Mouse (Mus musculus) midbrain, embryonic 15.5 days (tissue): ENCODE results near the gene Gm10153. TPM values are rescaled to one million over a fixed set of nuclear protein-coding genes. Genes with fewer than 3 reads are reported as not detected.
"Not testable (repeated sequence)": the region's sequence is repeated elsewhere in the genome, so short reads cannot be mapped to it uniquely, and the experiment has no call there.

Experiments used
- ATAC-seq: fragments of 200-750 bp; cut with Nextera tagmentation; replicated peaks from 2 replicates; pipeline ENCODE4 v1.8.0; 2017; ENCODE audit warnings: moderate TSS enrichment
- H3K27ac ChIP-seq: fragments of 300-500 bp; sonication (generic); 2 replicates; pipeline ENCODE4 v1.5.1; 2015; ENCODE audit warnings: mild to moderate bottlenecking, inconsistent platforms
- H3K27me3 ChIP-seq: fragments of 300-500 bp; sonication (generic); replicated peaks from 2 replicates; pipeline ENCODE4 v1.6.1; 2015; ENCODE audit warnings: inconsistent platforms
- H3K36me3 ChIP-seq: fragments of 300-500 bp; sonication (generic); replicated peaks from 2 replicates; pipeline ENCODE4 v1.6.1; 2015; ENCODE audit warnings: inconsistent platforms
- H3K4me1 ChIP-seq: fragments of 300-500 bp; sonication (generic); 2 replicates; pipeline ENCODE4 v1.6.1; 2015; ENCODE audit warnings: inconsistent platforms
- H3K4me2 ChIP-seq: fragments of 300-500 bp; sonication (generic); 2 replicates; pipeline ENCODE4 v1.6.1; 2015; ENCODE audit warnings: inconsistent platforms, mild to moderate bottlenecking, moderate library complexity
- H3K4me3 ChIP-seq: fragments of 300-500 bp; sonication (generic); 2 replicates; pipeline ENCODE4 v1.5.1; 2015; ENCODE audit warnings: mild to moderate bottlenecking, inconsistent platforms
- H3K9ac ChIP-seq: fragments of 300-500 bp; sonication (generic); 2 replicates; pipeline ENCODE4 v1.6.1; 2015; ENCODE audit warnings: mild to moderate bottlenecking, inconsistent platforms
- H3K9me3 ChIP-seq: fragments of 300-500 bp; sonication (generic); 2 replicates; pipeline ENCODE4 v1.6.1; 2016; ENCODE audit warnings: inconsistent platforms
- WGBS: fragments of 180-500 bp; shearing (Covaris S2); methylation state at CpG from one replicate; pipeline ENCODE4 v1.1.7; 2015; ENCODE audit warnings: mixed read lengths; 5-methylcytosine and 5-hydroxymethylcytosine counted together
- polyA plus RNA-seq: library from polyadenylated mRNA; unstranded; fragments of >200 nt; fragmentation: Nextera tagmentation; extraction: Ambion mirVana; gene quantifications from 2 replicates; pipeline ENCODE4 v1.2.1, GENCODE M21; 2015

The Gm10153 gene
- polyA plus RNA-seq = not detected in 2 replicates

DNA sequence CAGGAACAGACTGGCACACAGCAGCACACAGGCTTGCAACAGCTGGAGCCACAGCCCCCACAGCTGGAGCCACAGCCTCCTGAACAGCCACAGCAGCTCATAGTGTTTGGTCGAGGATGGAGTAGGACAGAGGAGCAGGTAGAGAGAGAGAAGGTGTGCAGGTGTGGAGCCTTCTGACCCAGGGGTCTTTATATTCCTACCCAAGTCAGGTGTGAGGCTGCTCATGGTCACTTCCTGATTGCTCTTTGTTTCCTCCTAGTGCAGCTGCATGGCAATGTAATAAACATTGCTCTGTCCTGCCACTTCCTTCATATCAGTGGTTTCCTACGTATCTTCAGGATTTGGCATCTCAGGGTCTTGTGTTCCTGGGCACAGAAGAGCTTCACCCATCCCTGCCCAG lies at the start of gene Gm10153:
Gene Gm10153 (minus strand): TSS at position 101 of the 400 bp plus-strand sequence.
- Histone ChIP-seq H3K36me3 (no peaks in the 10 kb centered on the region), H3K4me3 (no peak within 1 kb of the TSS), H3K27ac (no peak within 1 kb of the TSS), H3K27me3 (no peaks in the 10 kb centered on the region), H3K9ac (no peak within 1 kb of the TSS), H3K9me3 (no peaks in the 10 kb centered on the region), H3K4me1 (no peaks in the 10 kb centered on the region), H3K4me2 (no peak within 1 kb of the TSS)
- no peak for ATAC-seq
- WGBS = 44% methylated on average over 2 of the region's 2 CpGs

DNA sequence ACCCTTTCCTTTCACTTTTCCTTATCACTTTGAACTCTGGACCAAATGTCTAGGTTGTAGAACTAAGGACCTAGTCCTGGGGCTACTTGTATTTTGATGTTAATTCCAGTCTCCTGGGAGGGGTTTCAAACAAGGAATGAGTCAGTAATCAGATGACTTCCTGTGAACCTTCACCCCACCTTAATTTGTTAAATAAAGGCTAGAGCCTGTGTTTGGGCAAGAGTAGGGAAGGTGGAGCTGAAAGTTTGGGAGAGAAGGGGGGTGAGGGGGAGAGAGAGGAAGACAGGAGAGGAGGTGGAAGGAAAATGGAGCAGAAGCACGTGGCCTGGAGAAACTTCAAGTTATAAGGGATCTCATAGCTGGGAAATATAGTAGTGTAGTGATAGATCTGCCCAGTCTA lies 41.4 kb upstream of the Gm10153 start:
- Histone ChIP-seq H3K36me3 (no peaks in the 10 kb centered on the region), H3K4me3 (no peak overlapping the region), H3K4me2 (no peak overlapping the region), H3K4me1 (no peaks in the 10 kb centered on the region), H3K27me3 (no peaks in the 10 kb centered on the region), H3K9ac (no peak overlapping the region), H3K27ac (no peak overlapping the region), H3K9me3 (no peaks in the 10 kb centered on the region)
- WGBS = 40% methylated on average over 1 of the region's 1 CpGs
- no peak for ATAC-seq

DNA sequence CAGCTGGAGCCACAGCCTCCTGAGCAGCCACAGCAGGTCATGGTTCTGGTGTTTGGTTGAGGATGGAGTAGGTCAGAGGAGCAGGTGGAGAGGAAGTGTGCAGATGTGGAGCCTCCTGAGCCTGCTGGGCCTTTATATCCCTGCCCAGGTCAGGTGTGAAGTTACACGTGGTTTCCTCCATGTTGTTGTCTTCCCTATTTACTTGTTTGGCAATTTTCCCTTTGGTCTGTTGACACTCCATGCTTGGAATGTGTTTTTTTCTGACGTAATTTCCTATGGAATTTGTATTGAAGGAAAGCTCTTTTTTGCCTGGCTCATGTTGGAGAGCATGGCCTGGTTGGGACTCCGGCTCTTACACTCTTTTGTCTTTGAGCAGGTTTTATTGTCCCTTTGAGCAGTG lies 39.7 kb upstream of the Gm10153 start, which contains the start of gene Krtap5-5:
Gene Krtap5-5 (minus strand): TSS at position 101 of the 400 bp plus-strand sequence.
- not testable (repeated sequence) for H3K4me2 ChIP-seq, H3K27me3 ChIP-seq, H3K27ac ChIP-seq, ATAC-seq, H3K9ac ChIP-seq, H3K4me3 ChIP-seq, H3K4me1 ChIP-seq, H3K36me3 ChIP-seq, H3K9me3 ChIP-seq
- 52% methylated on average over 3 of the region's 3 CpGs for WGBS

DNA sequence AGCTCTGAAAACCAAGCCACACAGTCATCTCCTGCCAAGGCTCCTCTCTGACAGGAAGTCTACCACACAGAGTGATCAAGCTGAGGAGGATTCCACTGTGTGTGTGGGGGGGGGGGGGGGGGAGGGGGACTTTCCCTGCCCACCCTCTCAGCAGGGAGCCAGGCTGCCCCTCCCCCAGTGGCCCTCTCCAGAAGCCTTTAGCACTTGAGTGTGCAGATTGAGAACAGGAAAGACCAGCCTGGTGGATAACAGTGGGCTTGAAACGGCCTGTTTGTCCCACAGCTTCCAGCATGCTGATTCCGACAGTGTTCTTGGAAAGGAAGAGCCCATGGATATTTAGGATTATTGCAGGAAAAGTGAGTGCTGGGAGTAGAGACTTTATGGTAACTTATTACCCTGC lies 34.3 kb upstream of the Gm10153 start:
- no peaks in the 10 kb centered on the region for H3K36me3 ChIP-seq
- no peaks in the 10 kb centered on the region for H3K27me3 ChIP-seq
- no peaks in the 10 kb centered on the region for H3K9me3 ChIP-seq
- H3K4me1 ChIP-seq = no peaks in the 10 kb centered on the region
- no peak overlapping the region for H3K9ac ChIP-seq
- H3K4me3 ChIP-seq = no peak overlapping the region
- H3K4me2 ChIP-seq = no peak overlapping the region
- H3K27ac ChIP-seq = no peak overlapping the region
- WGBS = 57% methylated on average over 2 of the region's 2 CpGs
- ATAC-seq = no peak

DNA sequence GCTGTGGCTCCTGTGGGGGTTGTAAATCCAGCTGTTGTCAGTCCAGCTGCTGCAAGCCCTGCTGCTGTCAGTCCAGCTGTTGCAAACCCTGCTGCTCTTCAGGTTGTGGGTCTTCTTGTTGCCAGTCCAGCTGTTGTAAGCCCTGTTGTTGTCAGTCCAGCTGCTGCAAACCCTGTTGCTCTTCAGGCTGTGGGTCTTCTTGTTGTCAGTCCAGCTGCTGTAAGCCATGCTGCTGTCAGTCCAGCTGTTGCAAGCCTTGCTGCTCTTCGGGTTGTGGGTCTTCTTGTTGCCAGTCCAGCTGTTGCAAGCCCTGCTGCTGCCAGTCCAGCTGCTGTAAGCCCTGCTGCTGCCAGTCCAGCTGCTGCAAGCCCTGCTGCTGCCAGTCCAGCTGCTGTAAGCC lies 21.9 kb upstream of the Gm10153 start:
- H3K36me3 ChIP-seq, H3K4me2 ChIP-seq, H3K9me3 ChIP-seq, H3K4me3 ChIP-seq, H3K27me3 ChIP-seq, H3K27ac ChIP-seq, H3K9ac ChIP-seq, ATAC-seq, H3K4me1 ChIP-seq: not testable (repeated sequence)
- 61% methylated on average over 1 of the region's 1 CpGs for WGBS

DNA sequence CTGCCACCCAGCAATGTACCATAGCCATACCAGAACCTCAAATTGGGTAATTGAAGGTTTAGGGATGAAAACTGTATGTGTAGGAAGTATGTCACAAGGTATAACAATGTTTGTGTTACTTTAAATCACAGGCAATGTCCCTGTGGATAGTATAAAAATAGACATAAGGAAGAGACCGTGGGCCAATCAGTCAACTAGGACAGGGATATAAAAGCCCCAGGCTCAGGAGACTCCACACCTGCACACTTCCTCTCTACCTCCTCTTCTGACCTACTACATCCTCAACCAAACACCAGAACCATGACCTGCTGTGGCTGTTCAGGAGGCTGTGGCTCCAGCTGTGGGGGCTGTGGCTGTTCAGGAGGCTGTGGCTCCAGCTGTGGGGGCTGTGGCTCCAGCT lies 21.4 kb upstream of the Gm10153 start, which contains the start of gene Gm7579:
Gene Gm7579 (plus strand): TSS at position 301 of the 400 bp plus-strand sequence.
- ATAC-seq = no peak
- Histone ChIP-seq H3K9ac (no peak within 1 kb of the TSS), H3K4me2 (no peak within 1 kb of the TSS), H3K36me3 (no peaks in the 10 kb centered on the region), H3K27ac (no peak within 1 kb of the TSS), H3K9me3 (no peaks in the 10 kb centered on the region), H3K4me1 (no peaks in the 10 kb centered on the region), H3K4me3 (no peak within 1 kb of the TSS), H3K27me3 (no peaks in the 10 kb centered on the region)
- WGBS = 84% methylated on average over 1 of the region's 1 CpGs

DNA sequence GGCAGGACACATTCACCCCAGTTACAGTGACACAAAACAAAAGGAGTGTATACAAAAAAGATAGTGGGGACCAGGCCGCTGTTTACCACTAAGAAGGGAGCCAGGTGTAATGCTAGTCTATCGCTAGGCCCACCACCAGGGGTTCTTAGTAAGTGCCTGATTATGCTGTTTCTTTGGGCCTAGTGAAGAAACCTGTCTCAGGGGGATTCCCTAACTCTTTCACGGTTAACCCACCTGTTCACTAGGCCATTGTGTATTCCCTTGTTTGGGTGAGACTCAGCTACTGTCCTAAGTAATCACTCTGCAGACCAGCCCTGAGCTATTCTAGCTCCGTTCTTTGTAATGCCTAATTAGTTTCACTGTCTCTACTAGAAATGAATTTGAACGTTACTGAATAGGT lies 16.7 kb upstream of the Gm10153 start:
- not testable (repeated sequence) for H3K36me3 ChIP-seq, H3K4me3 ChIP-seq, ATAC-seq, H3K9ac ChIP-seq, H3K27me3 ChIP-seq, H3K9me3 ChIP-seq, H3K4me1 ChIP-seq, H3K27ac ChIP-seq, H3K4me2 ChIP-seq
- WGBS = 71% methylated on average over 5 of the region's 5 CpGs

DNA sequence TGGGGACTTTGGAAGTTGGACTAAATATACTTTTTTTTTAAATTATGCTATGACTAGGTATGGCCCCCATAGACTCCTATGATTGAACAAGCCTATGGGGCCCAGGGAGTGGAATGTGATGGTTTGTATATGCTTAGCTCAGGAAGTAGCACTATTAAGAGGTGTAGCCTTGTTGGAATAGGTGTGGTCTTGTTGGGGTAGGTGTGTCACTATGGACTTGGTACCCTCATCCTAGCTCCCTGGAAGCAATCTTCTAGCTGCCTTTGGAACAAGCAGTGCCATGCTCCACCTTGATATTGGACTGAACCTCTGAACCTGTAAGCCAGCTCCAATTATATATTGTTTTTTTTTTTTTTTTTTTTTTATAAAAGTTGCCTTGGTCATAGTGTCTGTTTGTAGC lies 15.3 kb upstream of the Gm10153 start:
- H3K9ac ChIP-seq = no peak overlapping the region
- H3K36me3 ChIP-seq = no peaks in the 10 kb centered on the region
- H3K9me3 ChIP-seq = no peaks in the 10 kb centered on the region
- H3K27me3 ChIP-seq = no peaks in the 10 kb centered on the region
- no peak for ATAC-seq
- no peak overlapping the region for H3K27ac ChIP-seq
- H3K4me3 ChIP-seq = no peak overlapping the region
- no peak overlapping the region for H3K4me2 ChIP-seq
- H3K4me1 ChIP-seq = no peaks in the 10 kb centered on the region

DNA sequence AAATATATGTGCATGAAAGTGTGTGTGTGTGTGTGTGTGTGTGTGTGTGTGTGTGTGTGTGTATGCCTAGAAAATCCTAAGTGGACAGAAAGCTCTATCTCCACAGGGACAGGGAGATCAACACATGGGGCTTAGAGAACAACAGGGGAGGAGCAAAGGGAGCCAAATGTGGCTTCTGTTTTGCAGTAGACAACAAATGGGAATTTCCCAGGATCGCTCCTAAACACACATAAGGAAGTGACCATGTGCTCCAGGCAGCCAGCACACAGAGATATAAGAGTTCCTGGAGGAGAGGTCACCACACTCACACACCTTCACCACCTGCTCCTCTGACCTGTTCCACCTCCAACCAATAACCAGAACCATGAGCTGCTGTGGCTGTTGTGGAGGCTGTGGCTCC lies 10.9 kb upstream of the Gm10153 start, which contains the start of gene Krtap5-3:
Gene Krtap5-3 (plus strand): TSS at position 301 of the 400 bp plus-strand sequence.
- H3K4me2 ChIP-seq = no peak within 1 kb of the TSS
- 79% methylated on average over 1 of the region's 1 CpGs for WGBS
- no peak within 1 kb of the TSS for H3K9ac ChIP-seq
- H3K27ac ChIP-seq = no peak within 1 kb of the TSS
- no peaks in the 10 kb centered on the region for H3K36me3 ChIP-seq
- ATAC-seq = no peak
- no peaks in the 10 kb centered on the region for H3K4me1 ChIP-seq
- no peak within 1 kb of the TSS for H3K4me3 ChIP-seq
- no peaks in the 10 kb centered on the region for H3K27me3 ChIP-seq
- no peaks in the 10 kb centered on the region for H3K9me3 ChIP-seq

DNA sequence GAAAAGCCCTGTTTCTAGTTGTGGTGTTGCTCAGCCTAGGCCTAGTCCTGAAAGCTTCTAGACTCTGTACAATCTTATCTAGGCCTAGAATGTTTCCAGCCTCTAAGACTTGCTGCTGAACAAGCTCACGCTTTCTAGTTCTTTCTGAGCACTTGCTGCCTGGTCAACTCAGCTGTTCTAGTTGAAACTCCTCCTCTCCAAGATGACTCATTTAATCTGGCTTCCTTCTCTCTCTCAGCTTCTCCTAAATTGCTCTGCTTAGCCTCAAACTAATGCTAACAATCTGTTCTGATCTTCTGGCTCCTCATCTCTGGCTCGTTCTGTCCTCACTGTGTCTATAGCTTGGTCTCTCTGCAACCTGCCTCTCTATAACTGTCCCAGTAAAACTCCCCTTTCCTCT lies 8.6 kb upstream of the Gm10153 start:
- no peak overlapping the region for H3K27ac ChIP-seq
- no peak for ATAC-seq
- H3K27me3 ChIP-seq = no peaks in the 10 kb centered on the region

DNA sequence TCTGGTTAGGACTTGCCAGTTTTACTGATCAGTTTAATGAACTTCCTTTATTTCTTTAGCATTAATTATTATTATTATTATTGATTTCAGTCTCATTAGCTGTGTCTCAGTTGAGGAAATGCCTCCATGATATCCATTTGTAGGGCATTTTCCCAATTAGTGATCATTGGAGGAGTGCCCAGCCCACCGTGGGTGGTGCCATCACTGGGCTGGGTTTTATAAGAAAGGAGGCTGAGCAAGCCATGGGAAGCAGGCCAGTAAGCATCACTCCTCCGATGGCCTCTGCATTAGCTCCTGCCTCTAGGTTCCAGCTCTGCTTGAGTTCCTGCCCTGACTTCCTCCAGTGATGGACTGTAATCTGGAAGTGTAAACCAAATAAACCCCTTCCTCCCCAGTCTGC lies 2.0 kb downstream of the Gm10153 start:
- Histone ChIP-seq H3K4me1 (no peaks in the 10 kb centered on the region), H3K9ac (no peak overlapping the region), H3K4me3 (no peak overlapping the region), H3K36me3 (no peaks in the 10 kb centered on the region), H3K4me2 (no peak overlapping the region), H3K27ac (no peak overlapping the region), H3K9me3 (no peaks in the 10 kb centered on the region), H3K27me3 (no peaks in the 10 kb centered on the region)
- WGBS = 52% methylated on average over 2 of the region's 2 CpGs
- no peak for ATAC-seq

More for the DNA sequence above, 8.6 kb upstream of the Gm10153 start:
- 86% methylated on average over 2 of the region's 2 CpGs for WGBS
- Histone ChIP-seq H3K36me3 (no peaks in the 10 kb centered on the region), H3K4me3 (no peak overlapping the region), H3K9ac (no peak overlapping the region), H3K9me3 (no peaks in the 10 kb centered on the region), H3K4me2 (no peak overlapping the region), H3K4me1 (no peaks in the 10 kb centered on the region)

DNA sequence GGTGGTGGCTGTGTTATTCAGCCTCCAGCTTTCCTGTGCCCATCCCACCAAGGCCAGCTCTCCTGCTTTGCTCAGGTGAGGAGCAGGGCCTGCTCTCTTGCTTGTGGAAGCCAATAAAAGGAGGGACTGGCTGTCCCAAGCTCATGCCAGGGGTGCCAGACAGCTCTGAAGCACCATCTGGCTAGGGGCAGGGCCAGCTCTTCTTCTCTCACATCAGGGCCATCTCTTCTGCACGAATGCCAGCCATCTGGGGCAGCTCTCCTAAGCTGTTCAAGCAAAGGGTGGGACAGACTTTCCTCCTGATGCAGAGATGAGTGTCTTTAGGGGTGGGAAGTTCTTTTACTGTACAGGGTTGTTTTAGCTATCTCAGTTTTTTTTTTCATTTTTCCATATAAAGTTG lies 9.2 kb downstream of the Gm10153 start:
- Histone ChIP-seq H3K36me3 (no peaks in the 10 kb centered on the region), H3K27ac (no peak overlapping the region), H3K9me3 (no peaks in the 10 kb centered on the region), H3K27me3 (no peaks in the 10 kb centered on the region), H3K4me1 (no peaks in the 10 kb centered on the region), H3K9ac (no peak overlapping the region), H3K4me2 (no peak overlapping the region), H3K4me3 (no peak overlapping the region)
- 86% methylated on average over 1 of the region's 1 CpGs for WGBS
- ATAC-seq = no peak

DNA sequence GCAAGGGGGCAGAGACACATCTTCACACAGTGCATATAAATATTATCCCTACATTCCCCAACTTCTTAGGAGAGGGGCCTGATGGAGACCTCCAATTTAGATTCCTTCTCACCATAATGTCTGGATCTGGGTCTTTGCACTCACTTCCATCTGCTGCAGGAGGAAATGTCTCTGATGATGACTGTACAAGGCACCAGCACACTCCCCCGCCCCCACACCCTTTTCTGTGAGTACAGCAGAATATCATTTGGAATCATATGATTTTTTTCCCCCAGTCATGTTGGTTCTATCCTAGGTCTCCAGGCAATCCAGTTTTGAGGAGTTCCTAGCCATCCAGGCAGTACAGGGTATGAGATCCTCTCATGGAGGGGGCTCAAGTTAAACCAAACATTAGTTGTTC lies 11.5 kb downstream of the Gm10153 start:
- H3K36me3 ChIP-seq = no peaks in the 10 kb centered on the region
- no peak overlapping the region for H3K4me2 ChIP-seq
- no peak overlapping the region for H3K9ac ChIP-seq
- H3K4me1 ChIP-seq = no peaks in the 10 kb centered on the region
- H3K4me3 ChIP-seq = no peak overlapping the region
- H3K27ac ChIP-seq = no peak overlapping the region
- H3K27me3 ChIP-seq = no peaks in the 10 kb centered on the region
- H3K9me3 ChIP-seq = no peaks in the 10 kb centered on the region
- 72% methylated on average over 1 of the region's 1 CpGs for WGBS
- no peak for ATAC-seq

DNA sequence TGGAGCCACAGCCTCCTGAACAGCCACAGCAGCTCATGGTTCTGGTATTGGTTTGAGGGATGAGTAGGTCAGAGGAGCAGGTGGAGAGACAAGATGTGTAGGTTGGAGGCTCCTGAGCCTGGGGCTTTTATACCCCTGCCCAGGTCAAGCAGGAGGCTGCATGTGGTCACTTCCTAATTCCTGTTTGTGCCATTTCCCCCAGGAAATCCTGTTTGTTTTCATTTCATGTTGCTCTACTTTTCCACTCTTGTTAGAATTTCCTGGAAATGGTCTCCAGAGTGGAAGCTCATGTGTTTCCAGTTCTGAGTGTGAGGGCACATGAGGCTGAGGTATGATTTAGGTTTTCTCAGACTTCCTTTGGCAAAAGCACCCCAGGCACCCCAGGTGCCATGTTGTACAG lies 14.3 kb downstream of the Gm10153 start, which contains the start of gene Krtap5-2:
Gene Krtap5-2 (minus strand): TSS at position 101 of the 400 bp plus-strand sequence.
- H3K4me1 ChIP-seq, H3K4me2 ChIP-seq, H3K9me3 ChIP-seq, H3K4me3 ChIP-seq, H3K9ac ChIP-seq, H3K36me3 ChIP-seq, H3K27ac ChIP-seq, H3K27me3 ChIP-seq, ATAC-seq: not testable (repeated sequence)
